Mouse (Mus musculus): ENCODE data around the gene Thap7. TPM values are rescaled to one million over a fixed set of nuclear protein-coding genes. Genes with fewer than 3 reads are reported as not detected.
A peak's percentile ranks its signal among the peaks of the same experiment; 100 is the strongest.
"Not testable (repeated sequence)": the region's sequence is repeated elsewhere in the genome, so short reads cannot be mapped to it uniquely, and the experiment has no call there.

The Thap7 gene
- total RNA-seq, 2 experiments from 2014 or later: 42.3 to 43.1 TPM

DNA sequence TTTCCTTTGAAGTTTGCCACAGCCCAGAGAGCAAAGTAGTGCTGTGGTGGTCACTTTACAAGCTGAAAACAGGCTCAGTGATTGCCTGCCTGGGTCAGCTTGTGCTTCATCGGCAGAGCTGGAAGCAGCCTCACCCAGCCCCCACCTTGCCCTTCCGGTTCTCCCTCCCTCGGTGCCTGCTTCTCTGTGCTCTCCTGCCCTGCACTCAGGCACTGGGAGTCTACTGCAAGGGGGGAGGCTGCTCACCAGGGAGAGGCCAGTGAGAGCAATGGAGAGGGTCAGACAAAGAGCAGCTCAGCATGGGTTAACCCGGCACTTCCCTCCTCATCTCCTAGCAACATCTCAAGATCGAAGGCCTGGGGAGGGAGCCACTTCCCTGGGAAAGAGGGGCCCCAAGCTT lies 27.9 kb upstream of the Thap7 start:
- Histone ChIP-seq H3K4me3 (no peak overlapping the region), H3K27ac (peak overlapping the region; percentile 26; the same call in 1 of the 2 replicates)
- intact Hi-C loops (cut with DNase I): loop anchor here (2.0 to 10.0 kb wide), 2 partner anchors 60 to 256 kb away; partner anchors contain the start of gene Smpd4
- TF ChIP-seq CTCF (IDR thresholded peaks at IDR 0.05): no peak
- DNase-seq (ENCODE audit: extremely low spot score in 1 of 2, low spot score in 2 of 2): no peak

DNA sequence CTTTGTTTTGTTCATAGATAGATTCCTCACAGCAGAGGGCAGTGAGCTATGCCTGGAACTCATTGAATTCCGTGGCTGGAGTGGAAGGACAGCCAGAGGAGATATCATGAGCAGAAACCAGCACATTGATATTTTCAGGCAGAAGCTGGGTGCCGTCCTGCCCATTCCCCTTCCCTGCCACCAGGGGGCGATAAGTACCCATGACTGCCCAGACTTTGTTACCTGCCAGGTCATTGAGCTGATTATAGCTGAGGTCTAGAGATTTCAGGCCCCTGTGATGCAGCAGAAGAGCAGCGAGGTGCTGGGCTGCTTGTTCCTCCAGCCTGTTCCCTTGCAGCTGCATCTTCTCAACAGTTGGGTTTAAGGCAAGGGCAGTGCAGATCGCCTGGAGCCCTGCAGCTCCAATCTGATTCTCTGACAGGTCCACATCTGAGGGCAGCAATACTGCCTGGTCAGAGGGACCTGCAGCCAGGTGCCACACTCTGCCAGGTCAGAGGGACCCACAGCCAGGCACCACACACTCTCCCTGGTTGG lies 27.1 kb upstream of the Thap7 start:
- peak; percentile 98 for TF ChIP-seq CTCF (IDR thresholded peaks at IDR 0.05)
- Histone ChIP-seq H3K27ac (no peak overlapping the region; the same call in 1 of the 2 replicates), H3K4me3 (no peak overlapping the region)
- DNase-seq (ENCODE audit: extremely low spot score in 1 of 2, low spot score in 2 of 2): peak; percentile 75 to 82
- intact Hi-C loops (cut with DNase I): loop anchor here (2.0 to 10.0 kb wide), 2 partner anchors 61 to 257 kb away; partner anchors contain the start of gene Smpd4

DNA sequence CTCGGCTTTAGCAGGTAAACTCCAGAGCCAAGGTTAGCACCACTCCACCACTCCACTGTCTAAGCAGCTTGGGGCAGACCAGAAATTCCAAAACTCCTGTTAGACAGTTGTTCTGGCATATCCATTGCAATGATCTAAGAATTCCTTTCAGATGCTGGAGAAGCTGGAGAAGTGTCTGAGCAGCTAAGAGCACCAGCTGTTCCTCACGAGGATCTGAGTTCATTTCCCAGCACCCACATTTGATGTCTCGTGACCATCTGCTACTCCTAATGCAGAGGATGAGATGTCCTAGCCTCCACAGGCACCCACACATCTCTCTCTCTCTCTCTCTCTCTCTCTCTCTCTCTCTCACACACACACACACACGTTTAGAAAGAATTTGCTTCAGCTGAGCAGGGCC lies 26.0 kb upstream of the Thap7 start:
- Histone ChIP-seq H3K4me3 (no peak overlapping the region), H3K27ac (no peak overlapping the region; the same call in 1 of the 2 replicates)
- no peak for TF ChIP-seq CTCF (IDR thresholded peaks at IDR 0.05)
- DNase-seq (ENCODE audit: extremely low spot score in 1 of 2, low spot score in 2 of 2): no peak
- intact Hi-C loops (cut with DNase I): loop anchor here (10.0 kb wide), 1 partner anchor 258 kb away; no protein-coding TSS in a partner anchor

DNA sequence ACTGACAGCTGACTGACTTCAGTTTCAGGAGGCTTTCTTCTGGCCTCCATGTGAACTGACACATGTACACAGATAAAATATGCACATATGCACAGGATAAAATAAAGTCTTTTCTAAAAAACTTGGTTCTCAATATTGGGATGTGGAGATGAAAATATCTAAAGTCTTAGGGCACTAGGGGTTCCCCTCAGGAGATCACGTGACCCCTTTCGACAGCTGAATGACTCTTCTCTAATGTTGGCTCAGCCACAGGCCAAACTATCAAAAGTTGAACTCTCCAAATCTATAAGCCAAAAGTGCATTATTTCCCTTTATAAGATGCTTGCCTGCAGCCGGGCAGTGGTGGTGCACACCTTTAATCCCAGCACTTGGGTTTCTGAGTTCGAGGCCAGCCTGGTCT lies 25.2 kb upstream of the Thap7 start:
- DNase-seq (ENCODE audit: extremely low spot score in 1 of 2, low spot score in 2 of 2): no peak
- Histone ChIP-seq H3K4me3 (no peak overlapping the region), H3K27ac (no peak overlapping the region; the same call in 1 of the 2 replicates)
- no peak for TF ChIP-seq CTCF (IDR thresholded peaks at IDR 0.05)
- intact Hi-C loops (cut with DNase I): loop anchor here (10.0 kb wide), 1 partner anchor 259 kb away; no protein-coding TSS in a partner anchor

DNA sequence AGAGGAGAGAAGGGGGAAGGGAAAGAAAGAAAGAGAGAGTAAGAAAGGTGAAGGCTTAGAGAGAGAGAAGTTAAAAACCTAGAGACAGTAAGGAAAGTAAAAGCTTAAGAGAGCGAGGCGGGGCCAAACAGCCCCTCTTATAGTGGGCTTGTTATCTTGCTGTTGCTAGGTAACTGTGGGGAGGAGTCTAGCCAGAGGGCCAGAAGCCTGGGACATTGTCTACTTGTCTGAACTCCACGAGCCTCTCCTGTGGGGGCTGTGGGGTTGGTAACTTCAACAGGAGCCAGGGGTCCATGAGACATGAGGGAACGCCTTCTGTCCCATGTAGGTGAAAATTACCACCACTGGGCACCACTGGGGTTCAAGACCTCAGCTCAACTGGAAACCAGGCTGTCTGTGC lies 23.8 kb upstream of the Thap7 start:
- intact Hi-C loops (cut with DNase I): loop anchor here (10.0 kb wide), 1 partner anchor 260 kb away; no protein-coding TSS in a partner anchor
- DNase-seq (ENCODE audit: extremely low spot score in 1 of 2, low spot score in 2 of 2); H3K4me3 ChIP-seq; H3K27ac ChIP-seq: not testable (repeated sequence)

DNA sequence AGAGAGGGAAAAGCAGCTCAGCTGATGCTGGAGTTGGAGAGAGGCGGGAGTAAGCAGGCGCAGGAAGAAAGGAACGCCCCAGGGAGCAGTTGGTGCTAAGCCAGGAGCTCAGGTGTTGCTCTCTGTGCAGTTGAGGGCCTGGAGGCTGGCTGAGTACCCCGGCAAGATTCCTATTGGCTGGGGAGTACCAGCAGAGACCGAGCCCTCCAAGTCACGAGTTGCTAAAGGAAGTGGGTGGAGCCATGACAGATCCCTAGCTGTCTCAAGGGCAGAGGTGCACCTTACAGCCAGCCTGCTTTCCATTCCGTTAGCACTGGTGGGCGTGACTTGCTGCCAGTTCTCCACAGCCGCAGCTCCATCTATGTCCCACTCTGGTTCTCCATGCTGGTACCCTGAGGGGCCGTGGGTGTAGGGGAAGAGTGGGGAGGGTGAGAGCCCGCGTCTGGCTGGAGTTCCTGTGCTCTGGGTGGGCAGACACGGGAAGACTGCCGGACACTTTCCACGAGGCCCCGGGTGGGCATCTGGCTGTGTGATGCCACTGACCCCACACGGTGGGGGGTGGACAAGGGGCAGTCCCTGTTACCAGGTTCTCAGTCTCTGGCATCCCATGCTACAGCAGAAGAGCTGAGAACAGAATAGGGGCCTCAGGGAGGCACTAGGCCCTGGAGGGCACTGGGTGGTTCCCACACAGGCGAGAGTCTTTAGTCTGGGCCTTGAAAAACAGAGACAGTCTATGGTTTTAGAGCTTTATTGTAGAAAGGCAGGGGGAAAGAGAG lies 23.2 kb upstream of the Thap7 start:
- no peak overlapping the region for H3K27ac ChIP-seq
- no peak overlapping the region for H3K4me3 ChIP-seq
- TF ChIP-seq CTCF (IDR thresholded peaks at IDR 0.05): no peak
- no peak for DNase-seq (ENCODE audit: extremely low spot score in 1 of 2, low spot score in 2 of 2)
- intact Hi-C loops (cut with DNase I): loop anchor here (10.0 kb wide), 1 partner anchor 261 kb away; no protein-coding TSS in a partner anchor

DNA sequence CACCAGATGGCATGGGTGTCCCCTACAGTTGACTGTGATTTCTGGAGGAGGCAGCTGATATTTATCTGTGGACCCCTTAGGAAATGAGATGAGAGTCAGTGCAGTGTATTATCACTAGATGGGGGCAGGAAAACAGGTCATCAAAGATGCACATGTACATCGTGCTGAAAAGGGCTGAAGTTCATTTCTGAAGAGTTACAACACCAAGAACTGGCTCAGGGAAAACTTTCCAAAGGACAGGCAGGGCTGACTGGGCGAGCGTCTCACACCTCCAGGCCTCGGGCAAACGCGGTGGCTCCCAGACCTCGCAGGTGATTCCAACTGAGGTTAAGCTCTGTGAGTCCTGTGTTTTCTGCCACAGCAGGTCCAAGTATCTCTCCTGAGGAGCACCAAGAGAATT lies 21.9 kb upstream of the Thap7 start:
- H3K27ac ChIP-seq: no peak overlapping the region
- intact Hi-C loops (cut with DNase I): loop anchor here (10.0 kb wide), 1 partner anchor 262 kb away; no protein-coding TSS in a partner anchor
- no peak for TF ChIP-seq CTCF (IDR thresholded peaks at IDR 0.05)
- no peak overlapping the region for H3K4me3 ChIP-seq
- DNase-seq (ENCODE audit: extremely low spot score in 1 of 2, low spot score in 2 of 2): no peak

DNA sequence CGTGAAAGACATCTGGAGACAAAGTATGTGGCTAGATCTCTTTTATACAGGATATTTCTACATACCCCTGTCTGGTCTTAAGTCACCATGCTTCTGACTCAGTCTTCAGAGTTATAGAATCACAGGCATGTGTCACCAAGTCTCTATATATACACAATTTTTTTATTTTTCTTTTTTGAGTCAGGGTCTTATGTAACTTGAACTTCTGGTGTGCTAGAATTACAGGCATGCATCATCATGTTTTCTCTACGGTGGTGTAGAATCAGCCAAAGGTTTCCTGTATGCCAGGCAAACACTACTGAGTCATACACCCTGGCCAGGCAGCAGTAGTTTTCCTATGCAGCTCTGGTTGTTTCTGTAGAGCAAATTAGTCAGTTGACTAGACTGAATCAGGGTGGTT lies 11.7 kb upstream of the Thap7 start:
- no peak for TF ChIP-seq CTCF (IDR thresholded peaks at IDR 0.05)
- no peak for DNase-seq (ENCODE audit: extremely low spot score in 1 of 2, low spot score in 2 of 2)
- H3K27ac ChIP-seq: peak overlapping the region; percentile 67
- H3K4me3 ChIP-seq: no peak overlapping the region
- intact Hi-C loops (cut with DNase I): no loop called here

DNA sequence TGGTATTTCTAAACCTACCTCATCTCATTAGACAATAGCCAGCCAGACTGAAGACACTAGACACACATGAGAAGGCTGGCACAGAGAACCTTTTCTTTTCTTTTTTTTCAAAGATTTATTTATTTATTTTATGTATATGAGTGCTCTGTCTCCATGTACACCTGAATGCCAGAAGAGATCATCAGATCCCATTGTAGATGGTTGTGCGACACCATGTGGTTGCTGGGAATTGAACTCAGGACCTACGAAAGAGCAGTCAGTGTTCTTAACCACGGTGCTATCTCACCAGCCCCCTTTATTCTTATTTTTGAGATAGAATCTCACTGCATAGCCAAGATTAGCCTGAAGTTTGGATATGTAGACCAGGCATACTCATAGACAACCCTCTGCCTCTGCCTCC lies 5.6 kb upstream of the Thap7 start:
- intact Hi-C loops (cut with DNase I): no loop called here
- Histone ChIP-seq H3K27ac (no peak overlapping the region), H3K4me3 (no peak overlapping the region)
- peak; percentile 29 for TF ChIP-seq CTCF (IDR thresholded peaks at IDR 0.05)
- DNase-seq (ENCODE audit: extremely low spot score in 1 of 2, low spot score in 2 of 2): no peak

DNA sequence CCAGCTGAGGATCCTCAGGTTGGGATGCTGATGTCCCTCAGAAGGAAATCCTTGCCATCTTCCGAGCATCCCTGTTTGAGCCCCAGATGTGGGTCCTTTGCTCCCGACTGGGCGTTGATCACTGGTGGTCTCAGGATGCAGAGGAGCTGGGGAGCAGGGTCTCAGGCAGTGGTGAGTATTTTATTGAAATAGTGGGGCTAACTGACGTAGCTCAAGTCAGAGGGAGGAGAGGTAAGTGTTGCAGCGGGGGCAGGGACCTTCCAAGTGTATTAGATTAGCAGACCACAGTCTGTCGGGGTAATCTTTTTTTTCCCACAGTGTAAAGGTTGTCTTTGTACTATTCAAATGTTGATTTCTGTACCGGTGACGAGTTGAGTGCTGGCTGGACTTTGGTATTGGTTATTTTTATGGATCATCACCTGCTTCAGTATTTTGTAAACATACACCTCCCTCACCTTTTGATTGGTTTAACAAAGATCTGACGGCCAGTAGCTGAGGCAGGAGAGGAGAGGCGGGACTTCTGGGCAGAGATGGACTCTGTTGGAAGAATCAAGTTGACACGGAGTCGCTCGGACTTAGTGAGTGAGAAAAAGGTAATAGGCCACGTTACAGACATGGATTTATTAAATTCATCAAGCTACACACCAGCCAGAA lies 1.9 kb upstream of the Thap7 start:
- no peak for TF ChIP-seq CTCF (IDR thresholded peaks at IDR 0.05)
- Histone ChIP-seq H3K4me3 (no peak overlapping the region), H3K27ac (no peak overlapping the region)
- intact Hi-C loops (cut with DNase I): loop anchor here (5.0 kb wide), 3 partner anchors 61 to 126 kb away; partner anchors contain the start of genes Crkl, Pi4ka and Snap29
- no peak for DNase-seq (ENCODE audit: extremely low spot score in 1 of 2, low spot score in 2 of 2)

DNA sequence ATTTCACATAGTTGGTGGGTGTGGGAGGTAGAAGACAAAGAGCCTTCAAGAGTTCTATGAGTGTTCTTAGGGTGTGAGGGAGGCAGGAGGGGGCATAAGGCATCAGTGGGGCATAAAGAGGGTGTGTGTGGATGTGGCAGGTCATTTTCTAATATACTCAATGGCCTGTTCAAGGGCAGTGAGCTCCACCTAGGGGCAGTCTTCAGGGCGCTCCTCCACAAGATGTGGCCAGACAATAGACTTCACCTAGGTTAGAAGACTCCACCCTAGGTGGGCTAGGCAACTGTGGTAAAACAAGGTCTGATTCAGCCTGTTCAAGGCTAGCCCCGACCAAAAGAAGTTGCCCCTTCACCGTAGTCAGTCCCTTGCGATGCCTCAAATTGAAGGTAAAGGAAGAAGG lies 1.3 kb upstream of the Thap7 start:
- Histone ChIP-seq H3K4me3 (no peak overlapping the region), H3K27ac (no peak overlapping the region)
- intact Hi-C loops (cut with DNase I): loop anchor here (5.0 kb wide), 3 partner anchors 60 to 125 kb away; partner anchors contain the start of genes Crkl, Pi4ka and Snap29
- DNase-seq (ENCODE audit: extremely low spot score in 1 of 2, low spot score in 2 of 2): no peak
- peak; percentile 25 for TF ChIP-seq CTCF (IDR thresholded peaks at IDR 0.05)
